Mouse (Mus musculus) embryonic facial prominence, embryonic 10.5 days (tissue): ENCODE data around the gene Nckap1l. TPM values are rescaled to one million over a fixed set of nuclear protein-coding genes. Genes with fewer than 3 reads are reported as not detected.
A peak's percentile ranks its signal among the peaks of the same experiment; 100 is the strongest.

Experiments used
- DNase-seq: peaks from one replicate; pipeline ENCODE4 v3.0.0-alpha.2; 2017; ENCODE audit warnings: low spot score
- H3K27ac ChIP-seq: fragments of 300-500 bp; sonication (generic); replicated peaks from 2 replicates; pipeline ENCODE4 v1.5.1; 2016; ENCODE audit warnings: mild to moderate bottlenecking
- H3K27me3 ChIP-seq: fragments of 300-500 bp; sonication (generic); replicated peaks from 2 replicates; pipeline ENCODE4 v1.6.1; 2016; ENCODE audit warnings: low read depth, mild to moderate bottlenecking; ENCODE audit not compliant: poor library complexity, severe bottlenecking
- H3K36me3 ChIP-seq: fragments of 300-500 bp; sonication (generic); replicated peaks from 2 replicates; pipeline ENCODE4 v1.6.1; 2016; ENCODE audit warnings: mild to moderate bottlenecking, moderate library complexity
- H3K4me1 ChIP-seq: fragments of 300-500 bp; sonication (generic); 2 replicates; pipeline ENCODE4 v1.6.1; 2016
- H3K4me3 ChIP-seq: fragments of 300-500 bp; sonication (generic); 2 replicates; pipeline ENCODE4 v1.5.1; 2016; ENCODE audit warnings: mild to moderate bottlenecking, moderate library complexity
- H3K9me3 ChIP-seq: fragments of 300-500 bp; sonication (generic); 2 replicates; pipeline ENCODE4 v1.6.1; 2016; ENCODE audit warnings: mild to moderate bottlenecking
- WGBS: fragments of 180-500 bp; shearing (Covaris S2); methylation state at CpG from one replicate; pipeline ENCODE4 v1.1.7; 2016; 5-methylcytosine and 5-hydroxymethylcytosine counted together
- polyA plus RNA-seq: library from polyadenylated mRNA; unstranded; fragments of >200 nt; fragmentation: Nextera tagmentation; extraction: Ambion mirVana; gene quantifications from 2 replicates; pipeline ENCODE4 v1.2.1, GENCODE M21; 2016

Gene Nckap1l
- polyA plus RNA-seq, 1 experiment from 2014 or later, result 1.1 TPM

DNA sequence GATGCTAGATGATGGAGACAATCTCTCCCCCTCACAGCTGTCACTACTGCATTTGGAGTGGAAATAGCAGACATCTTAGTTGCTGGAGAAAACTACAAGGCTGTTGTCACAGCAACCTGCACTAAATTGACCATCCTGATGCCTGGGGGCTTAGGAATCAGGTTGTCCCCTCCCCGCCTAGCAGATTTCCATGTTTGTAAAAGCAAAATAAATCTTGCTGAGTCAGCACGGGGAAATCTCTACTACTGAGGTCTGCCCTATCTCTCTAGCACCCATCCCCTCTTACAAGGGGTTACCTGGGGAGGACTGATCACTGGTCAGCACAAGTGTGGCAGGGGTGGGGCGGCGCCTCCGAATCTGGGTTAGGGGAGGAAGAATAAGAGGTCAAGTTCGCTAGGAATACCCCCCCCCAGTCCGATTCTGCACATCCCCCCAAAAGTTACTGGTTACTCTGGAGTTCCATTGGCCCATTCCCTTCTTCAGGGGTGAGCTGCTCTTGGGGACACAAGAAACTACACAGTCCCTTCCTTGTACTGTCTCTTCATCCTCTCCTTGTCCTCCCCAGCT is 80.5 kb downstream of the Nckap1l start:
- H3K4me1 ChIP-seq, result peaks cover 34% of the 10 kb centered on the region
- H3K27me3 ChIP-seq, result peaks cover 56% of the 10 kb centered on the region
- no peaks in the 10 kb centered on the region for H3K9me3 ChIP-seq
- no peak overlapping the region for H3K27ac ChIP-seq
- WGBS, result 86% methylated on average over 7 of the region's 7 CpGs
- H3K36me3 ChIP-seq, result no peaks in the 10 kb centered on the region
- no peak for DNase-seq
- no peak overlapping the region for H3K4me3 ChIP-seq

DNA sequence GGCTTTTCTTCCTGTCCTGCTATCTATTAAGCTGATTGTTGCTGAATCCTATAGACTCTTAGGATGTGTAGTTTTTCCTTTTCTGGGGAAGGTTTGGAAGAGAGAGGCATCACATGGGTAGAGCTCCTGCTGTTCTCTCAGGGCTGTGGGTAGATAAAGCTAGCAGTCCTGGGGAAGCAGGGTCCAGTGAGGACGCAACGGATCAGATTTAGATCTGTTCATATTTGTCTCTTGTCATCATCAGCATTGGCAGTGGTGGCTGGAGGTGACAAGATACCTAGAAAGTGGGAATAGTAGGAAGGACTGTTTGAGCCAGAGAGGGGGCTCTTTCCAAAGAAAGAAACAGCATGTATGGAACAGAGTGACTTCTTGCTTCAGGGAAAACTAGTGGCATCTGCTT is 81.4 kb downstream of the Nckap1l start:
- Histone ChIP-seq H3K36me3 (no peaks in the 10 kb centered on the region), H3K9me3 (no peaks in the 10 kb centered on the region), H3K27ac (no peak overlapping the region), H3K4me1 (peaks cover 30% of the 10 kb centered on the region), H3K4me3 (no peak overlapping the region), H3K27me3 (peaks cover 65% of the 10 kb centered on the region)
- DNase-seq, result no peak
- WGBS, result 87% methylated on average over 2 of the region's 2 CpGs

DNA sequence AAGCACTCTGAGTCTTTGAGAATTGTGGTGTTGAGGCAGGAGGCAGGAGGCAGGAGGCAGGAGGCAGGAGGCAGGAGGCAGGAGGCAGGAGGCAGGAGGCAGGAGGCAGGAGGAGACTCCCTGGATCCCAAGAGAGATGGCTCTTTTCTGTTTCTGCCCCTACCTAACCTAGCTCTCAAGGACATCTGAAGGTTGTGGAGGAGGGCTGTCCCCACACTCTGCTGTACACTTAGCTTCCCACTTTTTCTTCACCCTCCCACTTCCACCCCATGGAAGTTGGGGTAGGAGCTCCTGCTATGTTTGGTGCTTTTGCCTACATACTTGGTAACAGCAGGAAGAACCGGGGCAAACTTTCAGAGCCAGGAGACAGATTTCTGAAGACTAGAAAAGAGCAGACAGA is 82.2 kb downstream of the Nckap1l start:
- Histone ChIP-seq H3K4me3 (no peak overlapping the region), H3K27ac (no peak overlapping the region), H3K36me3 (no peaks in the 10 kb centered on the region), H3K9me3 (no peaks in the 10 kb centered on the region), H3K27me3 (peaks cover 68% of the 10 kb centered on the region), H3K4me1 (peaks cover 30% of the 10 kb centered on the region)
- no peak for DNase-seq
- WGBS, result 69% methylated on average over 1 of the region's 1 CpGs

- H3K36me3 ChIP-seq, result no peaks in the 10 kb centered on the region
- no peak for DNase-seq
- H3K9me3 ChIP-seq, result no peaks in the 10 kb centered on the region
- 29% methylated on average over 2 of the region's 2 CpGs for WGBS
- peak overlapping the region; percentile 75; the same call in 1 of the 2 replicates for H3K4me3 ChIP-seq
- peaks cover 30% of the 10 kb centered on the region for H3K4me1 ChIP-seq
- no peak overlapping the region for H3K27ac ChIP-seq
- H3K27me3 ChIP-seq, result peaks cover 68% of the 10 kb centered on the region
These were observed 82.9 kb downstream of the Nckap1l start for GRCm38 (mm10) chr15:103536456-103536855.

- Histone ChIP-seq H3K36me3 (no peaks in the 10 kb centered on the region), H3K27me3 (peaks cover 66% of the 10 kb centered on the region), H3K9me3 (no peaks in the 10 kb centered on the region), H3K27ac (peak overlapping the region; percentile 74), H3K4me1 (peaks cover 30% of the 10 kb centered on the region), H3K4me3 (peak overlapping the region; percentile 75)
- under 1% methylated on average over 37 of the region's 37 CpGs for WGBS
- peak; percentile 34 for DNase-seq
These were observed 83.6 kb downstream of the Nckap1l start for GRCm38 (mm10) chr15:103537011-103537821.

- peak within 1 kb of the TSS; percentile 75 for H3K4me3 ChIP-seq
- peaks cover 30% of the 10 kb centered on the region for H3K4me1 ChIP-seq
- H3K27ac ChIP-seq, result peak within 1 kb of the TSS; percentile 74
- no peaks in the 10 kb centered on the region for H3K36me3 ChIP-seq
- DNase-seq, result peak; percentile 88
- H3K27me3 ChIP-seq, result peaks cover 65% of the 10 kb centered on the region
- H3K9me3 ChIP-seq, result no peaks in the 10 kb centered on the region
- under 1% methylated on average over 36 of the region's 36 CpGs for WGBS
These were observed 84.2 kb downstream of the Nckap1l start, which contains the start of gene Ppp1r1a for GRCm38 (mm10) chr15:103537822-103538213. TSS of gene Ppp1r1a (minus strand) at chr15:103538003.

GRCm38 (mm10) chr15:103539259-103539658 is 85.7 kb downstream of the Nckap1l start:
- Histone ChIP-seq H3K4me3 (no peak overlapping the region), H3K9me3 (no peaks in the 10 kb centered on the region), H3K36me3 (no peaks in the 10 kb centered on the region), H3K27ac (no peak overlapping the region), H3K4me1 (peaks cover 30% of the 10 kb centered on the region), H3K27me3 (peaks cover 61% of the 10 kb centered on the region)
- DNase-seq, result no peak
- 68% methylated on average over 2 of the region's 2 CpGs for WGBS

DNA sequence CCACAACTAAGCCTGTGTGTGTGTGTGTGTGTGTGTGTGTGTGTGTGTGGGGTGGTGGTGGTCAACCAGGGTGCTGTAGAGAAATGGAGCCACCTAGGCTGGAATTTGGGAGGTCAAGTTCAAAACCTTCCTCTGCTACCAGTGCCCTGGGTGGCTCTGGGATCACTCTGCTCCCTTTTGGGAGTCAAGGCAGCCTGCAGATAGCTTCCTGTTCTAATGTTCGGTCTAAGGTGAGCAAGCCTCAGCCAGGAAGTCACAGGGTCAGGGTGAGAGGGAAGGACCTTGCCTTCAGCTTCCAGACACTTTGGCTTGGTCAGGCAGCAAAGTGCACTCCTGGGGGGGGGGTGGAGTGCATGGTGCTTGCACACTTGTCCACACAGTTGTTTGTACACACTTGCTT is 87.1 kb downstream of the Nckap1l start:
- peaks cover 47% of the 10 kb centered on the region for H3K27me3 ChIP-seq
- H3K9me3 ChIP-seq, result no peaks in the 10 kb centered on the region
- DNase-seq, result no peak
- WGBS, result 78% methylated on average over 1 of the region's 1 CpGs
- H3K27ac ChIP-seq, result no peak overlapping the region
- peaks cover 30% of the 10 kb centered on the region for H3K4me1 ChIP-seq
- H3K36me3 ChIP-seq, result no peaks in the 10 kb centered on the region
- no peak overlapping the region for H3K4me3 ChIP-seq

- peaks cover 18% of the 10 kb centered on the region for H3K4me1 ChIP-seq
- H3K9me3 ChIP-seq, result no peaks in the 10 kb centered on the region
- no peak overlapping the region for H3K4me3 ChIP-seq
- no peak overlapping the region for H3K27ac ChIP-seq
- peak; percentile 3 for DNase-seq
- no peaks in the 10 kb centered on the region for H3K36me3 ChIP-seq
- peaks cover 28% of the 10 kb centered on the region for H3K27me3 ChIP-seq
These were observed 88.9 kb downstream of the Nckap1l start for GRCm38 (mm10) chr15:103542526-103542925.

- no peaks in the 10 kb centered on the region for H3K27me3 ChIP-seq
- 85% methylated on average over 3 of the region's 3 CpGs for WGBS
- no peaks in the 10 kb centered on the region for H3K4me1 ChIP-seq
- no peak overlapping the region for H3K27ac ChIP-seq
- no peak for DNase-seq
- no peak overlapping the region for H3K4me3 ChIP-seq
- no peaks in the 10 kb centered on the region for H3K9me3 ChIP-seq
- no peaks in the 10 kb centered on the region for H3K36me3 ChIP-seq
These were observed 94.4 kb downstream of the Nckap1l start for GRCm38 (mm10) chr15:103547983-103548382.

Other genes with a start within 250 kb of the Nckap1l start
- 202 and 206 TPM in 2 replicates for gene Cbx5, start 214.0 kb upstream of the Nckap1l start, polyA plus RNA-seq
- 1,897 and 1,928 TPM in 2 replicates for gene Hnrnpa1, start 213.4 kb upstream of the Nckap1l start, polyA plus RNA-seq
- 4.7 and 5.9 TPM in 2 replicates for gene Nfe2, start 195.4 kb upstream of the Nckap1l start, polyA plus RNA-seq
- 281 and 285 TPM in 2 replicates for gene Copz1, start 181.1 kb upstream of the Nckap1l start, polyA plus RNA-seq
- 0.16 and 0.29 TPM in 2 replicates for gene Gpr84, start 143.2 kb upstream of the Nckap1l start, polyA plus RNA-seq
- gene Zfp385a, start 113.7 kb upstream of the Nckap1l start, polyA plus RNA-seq, result 22.1 and 22.7 TPM in 2 replicates
- gene Itga5, start 87.0 kb upstream of the Nckap1l start, polyA plus RNA-seq, result 29.5 and 29.7 TPM in 2 replicates
- not detected in 2 replicates for gene Gtsf1, start 23.3 kb upstream of the Nckap1l start, polyA plus RNA-seq
- gene Gtsf2, start 5.3 kb upstream of the Nckap1l start, polyA plus RNA-seq, result not detected in 2 replicates
- gene Pde1b, start 49.2 kb downstream of the Nckap1l start, polyA plus RNA-seq, result 6.0 and 10.4 TPM in 2 replicates
- 14.3 and 16.4 TPM in 2 replicates for gene Ppp1r1a, start 84.2 kb downstream of the Nckap1l start, polyA plus RNA-seq
- gene Glycam1, start 111.3 kb downstream of the Nckap1l start, polyA plus RNA-seq, result not detected in 2 replicates